Mouse (Mus musculus) layer of hippocampus, adult 18-20 months (tissue): ENCODE measurements around the gene Cpped1. TPM values are rescaled to one million over a fixed set of nuclear protein-coding genes. Genes with fewer than 3 reads are reported as not detected.
A peak's percentile ranks its signal among the peaks of the same experiment; 100 is the strongest.

Source experiments
- DNase-seq, 2 experiments: peaks; one replicate each; pipeline ENCODE4 v3.0.0; 2022; ENCODE audit warnings: low spot score in 2 of 2
- long read RNA-seq: library from polyadenylated mRNA; stranded (forward); transcript quantifications from one replicate; pipeline ENCODE4 v2.0.0, GENCODE M21; 2021
- total RNA-seq, 2 experiments: library from RNA; stranded (reverse); gene quantifications; 2 replicates each; pipeline ENCODE4 v1.2.3; 2021

Cpped1 gene
- total RNA-seq, result 10 to 100 TPM; 35.5 to 35.6 TPM
- long read RNA-seq, transcript Cpped1-202 (4 exons, 2,663 nt), result major isoform, 28 of 38 reads
- long read RNA-seq, partial matches to known transcripts, result 6 of 38 reads
- long read RNA-seq, other reads (novel, unspliced or antisense), result 4 of 38 reads

GRCm38 (mm10) chr16:11909035-11909591, at the start of gene Cpped1:
Cpped1 (minus strand) TSS chr16:11909445.
- peak; percentile 82 to 92 for DNase-seq

- DNase-seq, result peak in 1 of 2 experiments; percentile 69
Observed at GRCm38 (mm10) chr16:11940477-11940876, 31.2 kb upstream of the Cpped1 start.

- DNase-seq, result no peak
Observed at GRCm38 (mm10) chr16:11910801-11911200, 1.6 kb upstream of the Cpped1 start.

- no peak for DNase-seq
Observed at GRCm38 (mm10) chr16:11909817-11910216, 572 bp upstream of the Cpped1 start.

GRCm38 (mm10) chr16:11908461-11909014, 707 bp downstream of the Cpped1 start:
- no peak for DNase-seq

- DNase-seq, result no peak
Observed at GRCm38 (mm10) chr16:11907816-11908215, 1.4 kb downstream of the Cpped1 start.

- no peak for DNase-seq
Observed at GRCm38 (mm10) chr16:11906906-11907305, 2.3 kb downstream of the Cpped1 start.

GRCm38 (mm10) chr16:11905216-11905615, 4.0 kb downstream of the Cpped1 start:
- DNase-seq, result no peak

GRCm38 (mm10) chr16:11902007-11902406, 7.2 kb downstream of the Cpped1 start:
- no peak for DNase-seq

- no peak for DNase-seq
Observed at GRCm38 (mm10) chr16:11900341-11900740, 8.9 kb downstream of the Cpped1 start.

- DNase-seq, result no peak
Observed at GRCm38 (mm10) chr16:11896411-11896810, 12.8 kb downstream of the Cpped1 start.

- no peak for DNase-seq
Observed at GRCm38 (mm10) chr16:11894877-11895276, 14.4 kb downstream of the Cpped1 start.

- no peak for DNase-seq
Observed at GRCm38 (mm10) chr16:11890186-11890585, 19.1 kb downstream of the Cpped1 start.

- DNase-seq, result no peak
Observed at GRCm38 (mm10) chr16:11889741-11890140, 19.5 kb downstream of the Cpped1 start.

GRCm38 (mm10) chr16:11881795-11882194, 27.4 kb downstream of the Cpped1 start:
- DNase-seq, result no peak

- DNase-seq, result no peak
Observed at GRCm38 (mm10) chr16:11880461-11880860, 28.8 kb downstream of the Cpped1 start.

GRCm38 (mm10) chr16:11879196-11879595, 30.0 kb downstream of the Cpped1 start:
- DNase-seq, result no peak

- no peak for DNase-seq
Observed at GRCm38 (mm10) chr16:11875227-11875626, 34.0 kb downstream of the Cpped1 start.

- DNase-seq, result no peak
Observed at GRCm38 (mm10) chr16:11873292-11873691, 36.0 kb downstream of the Cpped1 start.

GRCm38 (mm10) chr16:11868486-11868885, 40.8 kb downstream of the Cpped1 start:
- DNase-seq, result no peak

GRCm38 (mm10) chr16:11852716-11853605, 56.3 kb downstream of the Cpped1 start:
- DNase-seq, result peak; percentile 11 to 47
